Mouse (Mus musculus): Measurements from ENCODE around the gene Il21. TPM values are rescaled to one million over a fixed set of nuclear protein-coding genes. Genes with fewer than 3 reads are reported as not detected.

The Il21 gene
- total and polyA plus RNA-seq, 3 experiments, result not detected

- peak; percentile 89 for TF ChIP-seq CTCF (IDR thresholded peaks at IDR 0.05)
- no peak for TF ChIP-seq EP300 (IDR thresholded peaks at IDR 0.05; ENCODE audit: insufficient read depth, low read depth, low read length)
- H3K27ac ChIP-seq, result peak overlapping the region; percentile 47
- no peaks in the 10 kb centered on the region; the same call in 1 of the 2 replicates for H3K4me1 ChIP-seq (ENCODE audit: control insufficient read depth, insufficient read depth, low read length)
- WGBS, result 0% methylated on average over 11 of the region's 11 CpGs
- H3K9ac ChIP-seq (ENCODE audit: low read depth, low read length), result peak overlapping the region; percentile 44
- peak; percentile 69 to 75 for DNase-seq
- no peaks in the 10 kb centered on the region for H3K27me3 ChIP-seq (ENCODE audit: control insufficient read depth, insufficient read depth, low read length)
- intact Hi-C loops (cut with DNase I), result loop anchor here (1.0 to 10.0 kb wide), 4 partner anchors 131 to 567 kb away; partner anchors contain the start of gene Spata5
- H3K79me2 ChIP-seq (replicated peaks; ENCODE audit: control insufficient read depth, insufficient read depth, low read length), result no peaks in the 10 kb centered on the region
- peak overlapping the region; percentile 46 for H3K4me3 ChIP-seq
- H3K36me3 ChIP-seq (ENCODE audit: control insufficient read depth, insufficient read depth, low read length), result no peaks in the 10 kb centered on the region
Measured at GRCm38 (mm10) chr3:37203984-37204428, 28.4 kb downstream of the Il21 start.

- no peaks in the 10 kb centered on the region for H3K36me3 ChIP-seq (ENCODE audit: control insufficient read depth, insufficient read depth, low read length)
- no peak overlapping the region for H3K4me3 ChIP-seq
- H3K4me1 ChIP-seq (ENCODE audit: control insufficient read depth, insufficient read depth, low read length), result no peaks in the 10 kb centered on the region; the same call in 1 of the 2 replicates
- TF ChIP-seq EP300 (IDR thresholded peaks at IDR 0.05; ENCODE audit: insufficient read depth, low read depth, low read length) (no peak), POLR2A (IDR thresholded peaks at IDR 0.05; ENCODE audit: insufficient read depth, low read depth, low read length) (no peak), CTCF (IDR thresholded peaks at IDR 0.05) (no peak)
- 81% methylated on average over 7 of the region's 7 CpGs for WGBS
- no peak for DNase-seq
- no peaks in the 10 kb centered on the region for H3K27me3 ChIP-seq (ENCODE audit: control insufficient read depth, insufficient read depth, low read length)
- no peak overlapping the region for H3K27ac ChIP-seq
- intact Hi-C loops (cut with DNase I), result loop anchor here (5.0 to 10.0 kb wide), 3 partner anchors 212 to 566 kb away; partner anchors contain the start of gene Spata5
- no peaks in the 10 kb centered on the region for H3K79me2 ChIP-seq (replicated peaks; ENCODE audit: control insufficient read depth, insufficient read depth, low read length)
- no peak overlapping the region for H3K9ac ChIP-seq (ENCODE audit: low read depth, low read length)
Measured at GRCm38 (mm10) chr3:37202856-37203255, 29.6 kb downstream of the Il21 start.

- 63% methylated on average over 6 of the region's 6 CpGs for WGBS
- no peaks in the 10 kb centered on the region for H3K36me3 ChIP-seq (ENCODE audit: control insufficient read depth, insufficient read depth, low read length)
- H3K27me3 ChIP-seq (ENCODE audit: control insufficient read depth, insufficient read depth, low read length), result no peaks in the 10 kb centered on the region
- no peaks in the 10 kb centered on the region; the same call in 1 of the 2 replicates for H3K4me1 ChIP-seq (ENCODE audit: control insufficient read depth, insufficient read depth, low read length)
- intact Hi-C loops (cut with DNase I), result loop anchor here (5.0 to 10.0 kb wide), 3 partner anchors 213 to 564 kb away; partner anchors contain the start of gene Spata5
- no peak for DNase-seq
- no peak overlapping the region for H3K27ac ChIP-seq
- no peak overlapping the region for H3K9ac ChIP-seq (ENCODE audit: low read depth, low read length)
- no peak for TF ChIP-seq EP300 (IDR thresholded peaks at IDR 0.05; ENCODE audit: insufficient read depth, low read depth, low read length)
- no peak for TF ChIP-seq POLR2A (IDR thresholded peaks at IDR 0.05; ENCODE audit: insufficient read depth, low read depth, low read length)
- TF ChIP-seq CTCF (IDR thresholded peaks at IDR 0.05), result no peak
- no peaks in the 10 kb centered on the region for H3K79me2 ChIP-seq (replicated peaks; ENCODE audit: control insufficient read depth, insufficient read depth, low read length)
- H3K4me3 ChIP-seq, result no peak overlapping the region
Measured at GRCm38 (mm10) chr3:37201122-37201916, 31.1 kb downstream of the Il21 start.

- Histone ChIP-seq H3K36me3 (ENCODE audit: control insufficient read depth, insufficient read depth, low read length) (no peaks in the 10 kb centered on the region), H3K27ac (no peak overlapping the region), H3K4me1 (ENCODE audit: control insufficient read depth, insufficient read depth, low read length) (no peaks in the 10 kb centered on the region), H3K27me3 (ENCODE audit: control insufficient read depth, insufficient read depth, low read length) (no peaks in the 10 kb centered on the region), H3K79me2 (replicated peaks; ENCODE audit: control insufficient read depth, insufficient read depth, low read length) (no peaks in the 10 kb centered on the region), H3K4me3 (no peak overlapping the region), H3K9ac (ENCODE audit: low read depth, low read length) (no peak overlapping the region)
- intact Hi-C loops (cut with DNase I), result no loop called here
- TF ChIP-seq CTCF (IDR thresholded peaks at IDR 0.05), result no peak
- TF ChIP-seq EP300 (IDR thresholded peaks at IDR 0.05; ENCODE audit: insufficient read depth, low read depth, low read length), result no peak
- no peak for TF ChIP-seq POLR2A (IDR thresholded peaks at IDR 0.05; ENCODE audit: insufficient read depth, low read depth, low read length)
- no peak for DNase-seq
- 80% methylated on average over 5 of the region's 5 CpGs for WGBS
Measured at GRCm38 (mm10) chr3:37198302-37198701, 34.1 kb downstream of the Il21 start.

- H3K79me2 ChIP-seq (replicated peaks; ENCODE audit: control insufficient read depth, insufficient read depth, low read length), result no peaks in the 10 kb centered on the region
- no peak overlapping the region for H3K9ac ChIP-seq (ENCODE audit: low read depth, low read length)
- H3K4me1 ChIP-seq (ENCODE audit: control insufficient read depth, insufficient read depth, low read length), result no peaks in the 10 kb centered on the region
- intact Hi-C loops (cut with DNase I), result no loop called here
- 40% methylated on average over 2 of the region's 2 CpGs for WGBS
- TF ChIP-seq CTCF (IDR thresholded peaks at IDR 0.05) (no peak), EP300 (IDR thresholded peaks at IDR 0.05; ENCODE audit: insufficient read depth, low read depth, low read length) (no peak), POLR2A (IDR thresholded peaks at IDR 0.05; ENCODE audit: insufficient read depth, low read depth, low read length) (no peak)
- no peaks in the 10 kb centered on the region for H3K27me3 ChIP-seq (ENCODE audit: control insufficient read depth, insufficient read depth, low read length)
- no peaks in the 10 kb centered on the region for H3K36me3 ChIP-seq (ENCODE audit: control insufficient read depth, insufficient read depth, low read length)
- H3K4me3 ChIP-seq, result no peak overlapping the region
- DNase-seq, result no peak
- H3K27ac ChIP-seq, result no peak overlapping the region
Measured at GRCm38 (mm10) chr3:37191953-37192352, 40.5 kb downstream of the Il21 start.

GRCm38 (mm10) chr3:37185534-37185933 is 46.9 kb downstream of the Il21 start:
- Histone ChIP-seq H3K4me3 (no peak overlapping the region), H3K79me2 (replicated peaks; ENCODE audit: control insufficient read depth, insufficient read depth, low read length) (no peaks in the 10 kb centered on the region), H3K36me3 (ENCODE audit: control insufficient read depth, insufficient read depth, low read length) (no peaks in the 10 kb centered on the region), H3K27ac (no peak overlapping the region), H3K27me3 (ENCODE audit: control insufficient read depth, insufficient read depth, low read length) (no peaks in the 10 kb centered on the region), H3K4me1 (ENCODE audit: control insufficient read depth, insufficient read depth, low read length) (no peaks in the 10 kb centered on the region; the same call in 1 of the 2 replicates), H3K9ac (ENCODE audit: low read depth, low read length) (no peak overlapping the region)
- intact Hi-C loops (cut with DNase I), result no loop called here
- no peak for TF ChIP-seq POLR2A (IDR thresholded peaks at IDR 0.05; ENCODE audit: insufficient read depth, low read depth, low read length)
- TF ChIP-seq CTCF (IDR thresholded peaks at IDR 0.05), result no peak
- no peak for TF ChIP-seq EP300 (IDR thresholded peaks at IDR 0.05; ENCODE audit: insufficient read depth, low read depth, low read length)
- WGBS, result 80% methylated on average over 1 of the region's 1 CpGs
- no peak for DNase-seq
